Mouse (Mus musculus) B cell, adult 62 days (primary cell): Measurements from ENCODE around the gene Cdhr2. TPM values are rescaled to one million over a fixed set of nuclear protein-coding genes. Genes with fewer than 3 reads are reported as not detected.

Experiments used
- total RNA-seq: library from RNA; stranded (reverse); gene quantifications from 4 replicates; pipeline ENCODE4 v1.2.4, GENCODE M21; 2023

The Cdhr2 gene
- not detected in 4 replicates for total RNA-seq

GRCm38 (mm10) chr13:54701243-54701642 is at the start of gene Cdhr2:
TSS of gene Cdhr2 (plus strand) at chr13:54701461.

GRCm38 (mm10) chr13:54693558-54694347 is 7.5 kb upstream of the Cdhr2 start, which contains the start of gene Rnf44:
TSS of gene Rnf44 (minus strand) at chr13:54693907.

DNA sequence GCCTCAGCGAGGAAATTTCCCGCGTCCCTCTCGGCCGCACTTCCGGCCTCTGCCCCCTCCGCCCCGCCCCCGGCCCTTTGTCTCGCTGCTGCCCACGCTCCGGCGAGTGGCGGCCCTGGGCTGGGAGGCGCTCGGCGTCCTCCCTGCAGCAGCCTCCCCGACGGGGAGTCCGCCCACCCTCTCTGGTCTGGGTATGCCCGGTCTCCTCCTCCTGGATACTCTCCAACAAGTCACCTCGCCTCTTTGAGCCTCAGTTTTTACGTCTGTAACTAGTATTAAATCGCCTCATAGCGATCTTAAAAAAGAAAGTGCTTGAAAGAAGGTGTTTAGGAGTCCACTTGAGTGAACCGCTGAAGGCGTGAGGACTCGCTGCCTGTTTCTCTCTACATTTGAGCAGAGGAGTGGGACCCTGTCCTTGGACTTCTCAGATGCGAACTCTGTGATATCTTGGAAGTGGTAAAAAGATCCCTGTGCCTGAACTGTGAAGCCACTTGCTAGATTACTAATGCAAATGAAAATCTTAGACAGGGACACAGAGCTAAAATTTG is 48.7 kb downstream of the Cdhr2 start, which contains the start of gene Gprin1:
Gene Gprin1 (minus strand): TSS at position 11 of the 548 bp plus-strand sequence.

DNA sequence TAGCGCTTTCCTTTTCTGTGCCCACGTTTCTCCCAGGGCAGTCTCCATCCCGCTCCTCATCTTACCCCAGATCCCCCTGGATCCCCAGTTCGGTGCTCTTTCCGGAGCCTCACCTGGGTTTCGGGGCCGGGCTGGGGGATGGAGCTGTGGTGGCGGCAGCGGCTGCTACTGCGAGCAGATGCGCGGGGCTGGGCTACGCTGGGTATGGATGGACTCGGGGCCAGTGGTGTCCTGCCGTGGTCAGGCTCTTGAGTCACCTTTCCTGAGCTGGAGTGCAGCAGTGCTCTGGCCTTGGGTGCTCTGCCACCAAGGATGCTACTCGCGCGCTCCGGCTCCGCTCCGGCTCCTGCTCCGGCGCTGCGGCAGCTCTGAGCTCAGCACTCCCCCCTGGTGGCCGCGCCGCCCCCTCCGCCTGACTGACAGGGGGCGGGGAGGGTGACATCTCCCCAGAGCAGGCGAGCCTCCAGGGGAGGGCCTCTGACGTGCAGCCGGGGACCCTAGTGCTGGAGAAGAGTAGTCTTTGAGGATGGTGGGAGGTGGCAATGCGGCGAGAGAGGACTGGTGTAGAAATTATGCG is 65.0 kb downstream of the Cdhr2 start, which contains the start of gene Sncb:
Gene Sncb (minus strand): TSS at position 404 of the 577 bp plus-strand sequence.

GRCm38 (mm10) chr13:54783698-54784097 is 82.4 kb downstream of the Cdhr2 start, which contains the start of gene Eif4e1b:
TSS of gene Eif4e1b (plus strand) at chr13:54783998.

Other genes starting within 250 kb of the Cdhr2 start
- 19.9 to 31.8 TPM (median 22.3 TPM) in 4 replicates for gene Thoc3, start 232.6 kb upstream of the Cdhr2 start, total RNA-seq
- 20.6 to 27.1 TPM (median 24.9 TPM) in 4 replicates for gene Simc1, start 197.7 kb upstream of the Cdhr2 start, total RNA-seq
- 31.9 to 42.3 TPM (median 38.0 TPM) in 4 replicates for gene 4833439L19Rik, start 136.0 kb upstream of the Cdhr2 start, total RNA-seq
- gene Arl10, start 126.4 kb upstream of the Cdhr2 start, total RNA-seq, result 4.6 to 10.3 TPM (median 9.0 TPM) in 4 replicates
- 15.0 to 25.6 TPM (median 18.9 TPM) in 4 replicates for gene Nop16, start 111.4 kb upstream of the Cdhr2 start, total RNA-seq
- 53.9 to 59.8 TPM (median 56.6 TPM) in 4 replicates for gene Higd2a, start 111.3 kb upstream of the Cdhr2 start, total RNA-seq
- 20.9 to 25.5 TPM (median 21.3 TPM) in 4 replicates for gene Cltb, start 90.1 kb upstream of the Cdhr2 start, total RNA-seq
- gene Faf2, start 79.7 kb upstream of the Cdhr2 start, total RNA-seq, result 55.6 to 66.1 TPM (median 59.9 TPM) in 4 replicates
- 256 to 280 TPM (median 267 TPM) in 4 replicates for gene Rnf44, start 7.6 kb upstream of the Cdhr2 start, total RNA-seq
- not detected in 4 replicates for gene Gprin1, start 48.4 kb downstream of the Cdhr2 start, total RNA-seq
- gene Sncb, start 65.1 kb downstream of the Cdhr2 start, total RNA-seq, result not detected in 4 replicates
- not detected in 4 replicates for gene Eif4e1b, start 82.5 kb downstream of the Cdhr2 start, total RNA-seq
- gene Tspan17, start 87.9 kb downstream of the Cdhr2 start, total RNA-seq, result 3.1 to 12.3 TPM (median 7.9 TPM) in 4 replicates
- gene Unc5a, start 247.9 kb downstream of the Cdhr2 start, total RNA-seq, result 0.30 TPM in 1 of 4 replicates, not detected in the others